Mouse (Mus musculus) kidney, adult 2 months (tissue): ENCODE results near the gene Eif2ak1. TPM values are rescaled to one million over a fixed set of nuclear protein-coding genes. Genes with fewer than 3 reads are reported as not detected.

ENCODE experiments used
- DNase-seq: peaks from one replicate; pipeline ENCODE4 v3.0.0; 2021
- H3K27ac ChIP-seq: fragments of 200-500 bp; 2 replicates; pipeline ENCODE4 v1.5.1; 2012; ENCODE audit warnings: low read depth, low read length, control low read depth, inconsistent platforms; ENCODE audit not compliant: insufficient read depth
- H3K27me3 ChIP-seq: fragments of 200-500 bp; replicated peaks from 2 replicates; pipeline ENCODE4 v1.6.1; 2012; ENCODE audit warnings: mild to moderate bottlenecking, moderate library complexity, low read length, inconsistent platforms; ENCODE audit not compliant: control insufficient read depth, insufficient read depth
- H3K36me3 ChIP-seq: fragments of 200-500 bp; 2 replicates; pipeline ENCODE4 v1.6.1; 2012; ENCODE audit warnings: mild to moderate bottlenecking, moderate library complexity, low read length, inconsistent platforms; ENCODE audit not compliant: control insufficient read depth, insufficient read depth
- H3K4me1 ChIP-seq: fragments of 200-500 bp; 2 replicates; pipeline ENCODE4 v1.6.1; 2011; ENCODE audit warnings: low read length; ENCODE audit not compliant: control insufficient read depth, insufficient read depth
- H3K4me3 ChIP-seq: fragments of 200-500 bp; 2 replicates; pipeline ENCODE4 v1.5.1; 2011; ENCODE audit warnings: mild to moderate bottlenecking, low read depth, low read length, control low read depth; ENCODE audit not compliant: insufficient read depth
- CTCF ChIP-seq: fragments of 200-500 bp; conservative IDR thresholded peaks from 2 replicates; pipeline ENCODE4 v1.5.1; 2011; ENCODE audit warnings: low read depth, mild to moderate bottlenecking, control low read depth, low read length, moderate library complexity, mixed read lengths; ENCODE audit not compliant: insufficient read depth, insufficient read length
- POLR2A ChIP-seq: fragments of 200-500 bp; IDR thresholded peaks from one replicate; pipeline ENCODE4 v1.6.1; 2011; ENCODE audit warnings: low read depth, low read length, control low read depth
- WGBS: fragments of 180-500 bp; shearing (Covaris S2); methylation state at CpG from one replicate; pipeline ENCODE4 v1.1.7; 2018; 5-methylcytosine and 5-hydroxymethylcytosine counted together
- polyA plus RNA-seq: library from polyadenylated mRNA; depleted of rRNA; stranded (reverse); fragments of >200 nt; gene quantifications from 2 replicates; pipeline ENCODE4 v1.2.3, GENCODE M21; 2012

The Eif2ak1 gene
- polyA plus RNA-seq, 1 experiment = 29.9 TPM

DNA sequence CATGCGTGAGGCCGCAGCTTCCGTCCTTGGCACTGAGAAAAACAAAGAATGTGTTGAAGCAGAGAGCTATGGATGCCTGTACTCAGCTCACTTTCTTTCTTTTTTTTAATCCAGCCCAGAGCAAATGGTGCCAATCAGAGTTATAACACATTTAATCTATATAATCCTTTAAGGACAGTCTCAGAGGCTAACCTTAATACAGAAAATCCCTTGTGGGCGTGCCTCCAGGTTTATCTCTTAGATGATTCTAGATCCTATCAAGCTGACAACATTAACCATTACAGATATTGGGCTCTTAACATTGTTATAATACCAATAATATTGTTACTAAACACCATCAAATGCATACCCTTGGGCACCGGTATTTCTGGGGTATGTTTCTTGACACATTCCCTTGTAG, 5.9 kb upstream of the Eif2ak1 start:
- Histone ChIP-seq H3K4me1 (no peaks in the 10 kb centered on the region), H3K27ac (no peak overlapping the region), H3K27me3 (no peaks in the 10 kb centered on the region), H3K4me3 (no peak overlapping the region), H3K36me3 (no peaks in the 10 kb centered on the region)
- TF ChIP-seq CTCF = no peak
- no peak for TF ChIP-seq POLR2A
- 90% methylated on average over 5 of the region's 5 CpGs for WGBS
- no peak for DNase-seq

DNA sequence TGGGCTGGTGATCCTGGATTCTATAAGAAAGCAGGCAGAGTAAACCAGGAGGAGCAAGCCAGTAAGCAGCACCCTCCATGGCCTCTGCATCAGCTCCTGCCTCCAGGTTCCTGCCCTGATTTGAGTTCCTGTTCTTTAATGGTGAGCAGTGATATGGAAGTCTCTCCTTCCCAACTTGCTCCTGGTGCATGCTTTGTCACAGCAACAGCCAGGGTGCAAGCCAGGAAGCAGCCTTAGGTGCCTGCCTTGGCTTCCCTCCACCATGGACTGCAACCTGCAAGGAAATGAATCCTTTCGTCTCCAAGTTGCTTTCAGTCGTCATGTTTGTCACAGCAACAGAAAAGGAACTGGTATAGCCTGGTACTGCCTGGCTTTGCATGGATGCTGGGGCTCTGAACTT, 3.0 kb upstream of the Eif2ak1 start:
- H3K4me3 ChIP-seq = no peak overlapping the region
- H3K27ac ChIP-seq = no peak overlapping the region
- no peaks in the 10 kb centered on the region for H3K36me3 ChIP-seq
- peaks cover 3% of the 10 kb centered on the region; the same call in 1 of the 2 replicates for H3K4me1 ChIP-seq
- H3K27me3 ChIP-seq = no peaks in the 10 kb centered on the region
- WGBS = 70% methylated on average over 2 of the region's 2 CpGs
- no peak for TF ChIP-seq POLR2A
- no peak for TF ChIP-seq CTCF
- no peak for DNase-seq

DNA sequence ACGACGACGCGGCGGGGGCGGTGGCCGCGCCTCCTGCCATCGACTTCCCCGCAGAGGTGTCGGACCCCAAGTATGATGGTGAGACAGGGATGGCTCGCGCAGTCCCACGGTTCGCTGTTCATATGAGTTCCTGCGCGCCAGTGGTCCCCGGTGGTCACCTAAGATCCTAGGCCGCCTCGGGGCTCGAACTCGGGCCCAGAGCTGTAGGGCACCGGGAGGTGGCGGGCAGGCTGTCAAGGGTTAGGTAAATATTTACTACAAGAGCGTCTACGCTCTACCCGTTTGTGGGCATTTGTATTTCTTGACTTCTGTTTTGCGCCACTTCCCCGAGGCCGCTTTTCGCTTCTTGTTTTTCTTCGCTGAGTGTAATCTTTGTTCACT, 333 bp downstream of the Eif2ak1 start:
- WGBS = under 1% methylated on average over 32 of the region's 32 CpGs
- no peaks in the 10 kb centered on the region for H3K27me3 ChIP-seq
- peak; percentile 59 for DNase-seq
- H3K4me3 ChIP-seq = peak overlapping the region; percentile 75
- no peak for TF ChIP-seq POLR2A
- TF ChIP-seq CTCF = no peak
- no peaks in the 10 kb centered on the region for H3K36me3 ChIP-seq
- H3K4me1 ChIP-seq = peaks cover 3% of the 10 kb centered on the region; the same call in 1 of the 2 replicates
- H3K27ac ChIP-seq = peak overlapping the region; percentile 54

DNA sequence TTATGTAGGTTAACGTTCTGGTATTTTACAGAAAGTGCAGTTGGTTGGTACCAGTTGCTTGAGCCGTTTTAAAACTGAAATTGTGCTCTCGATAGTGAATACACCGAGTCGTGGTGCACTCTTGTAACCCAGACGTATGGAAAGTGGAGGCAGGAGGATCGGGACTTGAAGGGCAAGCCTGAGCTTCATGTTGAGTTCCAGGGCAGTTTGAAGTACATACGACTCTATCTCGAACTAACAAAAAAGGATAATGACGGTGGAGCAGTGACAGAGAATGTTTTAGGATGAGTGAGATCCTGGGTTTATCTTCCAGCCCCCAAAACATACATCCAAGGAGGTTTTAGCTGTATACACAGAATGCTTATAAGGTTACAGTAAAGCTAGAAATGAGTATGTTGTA, 873 bp downstream of the Eif2ak1 start:
- WGBS = 2% methylated on average over 10 of the region's 10 CpGs
- Histone ChIP-seq H3K36me3 (no peaks in the 10 kb centered on the region), H3K4me1 (peaks cover 3% of the 10 kb centered on the region; the same call in 1 of the 2 replicates), H3K4me3 (peak overlapping the region; percentile 35), H3K27ac (no peak overlapping the region; the same call in 1 of the 2 replicates), H3K27me3 (no peaks in the 10 kb centered on the region)
- no peak for TF ChIP-seq CTCF
- TF ChIP-seq POLR2A = no peak
- peak; percentile 8 for DNase-seq

DNA sequence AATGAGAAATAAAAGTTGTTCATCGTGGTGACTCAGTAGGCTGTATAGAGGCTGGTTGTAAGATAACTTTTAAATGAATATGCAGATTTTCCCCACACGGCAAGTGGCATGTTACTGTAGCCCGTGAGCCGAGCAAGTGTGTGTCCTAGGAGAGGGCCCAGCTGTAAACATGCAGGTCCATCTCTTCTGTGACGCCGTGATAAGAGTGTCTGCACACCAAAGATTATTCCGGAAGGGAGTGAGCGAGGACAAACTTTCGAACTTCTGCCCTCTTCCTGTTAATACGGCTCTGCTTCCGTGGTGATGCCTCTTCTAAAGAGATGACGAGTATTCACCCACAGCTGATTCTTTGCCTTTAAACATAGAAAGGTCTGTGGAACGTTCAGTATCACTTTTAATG, 1.4 kb downstream of the Eif2ak1 start:
- Histone ChIP-seq H3K27ac (no peak overlapping the region), H3K4me1 (peaks cover 3% of the 10 kb centered on the region; the same call in 1 of the 2 replicates), H3K27me3 (no peaks in the 10 kb centered on the region), H3K36me3 (no peaks in the 10 kb centered on the region), H3K4me3 (no peak overlapping the region)
- TF ChIP-seq POLR2A (no peak), CTCF (no peak)
- WGBS = 55% methylated on average over 13 of the region's 13 CpGs
- no peak for DNase-seq

DNA sequence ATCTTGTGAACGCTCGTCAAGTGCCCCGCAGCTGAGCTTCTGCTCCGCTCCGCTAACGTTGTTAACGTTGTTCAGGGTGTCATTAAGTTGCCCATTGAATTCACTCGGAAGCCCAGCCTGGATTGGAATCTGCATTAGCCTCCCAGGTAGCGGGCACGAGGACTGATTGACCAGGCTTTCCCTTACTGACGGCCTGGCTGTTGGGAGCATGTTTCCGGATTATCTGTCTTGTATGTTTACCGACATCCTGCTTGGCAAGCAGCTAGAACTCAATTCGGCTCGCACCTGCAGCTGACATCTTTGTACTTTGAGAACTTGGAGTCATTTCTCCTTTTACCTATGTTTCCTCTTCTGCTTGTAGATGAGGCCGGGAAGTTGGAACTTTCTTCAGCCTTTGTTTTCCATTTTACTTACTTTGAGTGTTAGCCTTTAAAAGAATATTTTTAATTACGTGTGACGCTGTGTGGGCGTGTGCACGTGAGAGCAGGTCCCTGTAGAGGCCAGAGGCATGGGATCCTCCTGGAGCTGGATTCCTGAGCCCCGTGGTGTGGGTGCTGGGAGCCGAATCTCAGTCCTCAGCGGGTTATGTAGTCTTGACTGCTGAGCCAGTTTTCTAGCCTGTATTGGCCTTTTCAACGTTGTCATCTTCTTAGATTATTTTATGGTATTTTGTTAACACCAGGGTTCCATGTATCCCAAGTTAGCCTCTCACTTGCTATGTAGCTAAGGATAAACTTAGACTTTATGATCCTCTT, 2.5 kb downstream of the Eif2ak1 start:
- 76% methylated on average over 24 of the region's 24 CpGs for WGBS
- no peak for TF ChIP-seq POLR2A
- TF ChIP-seq CTCF = no peak
- no peak overlapping the region for H3K27ac ChIP-seq
- no peaks in the 10 kb centered on the region for H3K27me3 ChIP-seq
- no peak overlapping the region for H3K4me3 ChIP-seq
- peaks cover 3% of the 10 kb centered on the region; the same call in 1 of the 2 replicates for H3K4me1 ChIP-seq
- DNase-seq = no peak
- H3K36me3 ChIP-seq = no peaks in the 10 kb centered on the region

DNA sequence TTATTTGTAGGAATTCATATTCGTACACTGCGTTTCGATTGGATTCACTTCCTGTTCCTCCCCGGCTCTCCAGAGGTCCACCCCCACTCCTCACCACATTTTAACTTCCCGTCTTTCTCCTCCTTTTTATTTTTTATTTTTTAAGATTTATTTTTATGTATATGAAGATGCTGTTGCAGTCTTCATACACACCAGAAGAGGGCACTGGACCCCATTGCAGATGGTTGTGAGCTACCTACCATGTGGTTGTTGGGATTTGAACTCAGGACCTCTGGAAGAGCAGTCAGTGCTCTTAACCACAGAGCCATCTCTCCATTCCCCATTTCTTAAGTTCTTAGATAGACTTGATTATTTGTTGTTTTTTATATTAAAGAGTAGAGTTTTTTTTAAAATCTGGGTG, 3.2 kb downstream of the Eif2ak1 start:
- no peak overlapping the region for H3K27ac ChIP-seq
- H3K4me1 ChIP-seq = peaks cover 3% of the 10 kb centered on the region; the same call in 1 of the 2 replicates
- H3K36me3 ChIP-seq = no peaks in the 10 kb centered on the region
- H3K27me3 ChIP-seq = no peaks in the 10 kb centered on the region
- no peak overlapping the region for H3K4me3 ChIP-seq
- no peak for DNase-seq
- TF ChIP-seq CTCF = no peak
- no peak for TF ChIP-seq POLR2A
- 88% methylated on average over 5 of the region's 5 CpGs for WGBS
